Mouse (Mus musculus) T-cell, adult 2 months (primary cell): ENCODE data around the gene Thoc3.
"Not testable (repeated sequence)": the region's sequence is repeated elsewhere in the genome, so short reads cannot be mapped to it uniquely, and the experiment has no call there.

ENCODE experiments used
- DNase-seq: peaks from one replicate; pipeline ENCODE4 v3.0.0; 2022; ENCODE audit warnings: low spot score

The Thoc3 gene

DNA sequence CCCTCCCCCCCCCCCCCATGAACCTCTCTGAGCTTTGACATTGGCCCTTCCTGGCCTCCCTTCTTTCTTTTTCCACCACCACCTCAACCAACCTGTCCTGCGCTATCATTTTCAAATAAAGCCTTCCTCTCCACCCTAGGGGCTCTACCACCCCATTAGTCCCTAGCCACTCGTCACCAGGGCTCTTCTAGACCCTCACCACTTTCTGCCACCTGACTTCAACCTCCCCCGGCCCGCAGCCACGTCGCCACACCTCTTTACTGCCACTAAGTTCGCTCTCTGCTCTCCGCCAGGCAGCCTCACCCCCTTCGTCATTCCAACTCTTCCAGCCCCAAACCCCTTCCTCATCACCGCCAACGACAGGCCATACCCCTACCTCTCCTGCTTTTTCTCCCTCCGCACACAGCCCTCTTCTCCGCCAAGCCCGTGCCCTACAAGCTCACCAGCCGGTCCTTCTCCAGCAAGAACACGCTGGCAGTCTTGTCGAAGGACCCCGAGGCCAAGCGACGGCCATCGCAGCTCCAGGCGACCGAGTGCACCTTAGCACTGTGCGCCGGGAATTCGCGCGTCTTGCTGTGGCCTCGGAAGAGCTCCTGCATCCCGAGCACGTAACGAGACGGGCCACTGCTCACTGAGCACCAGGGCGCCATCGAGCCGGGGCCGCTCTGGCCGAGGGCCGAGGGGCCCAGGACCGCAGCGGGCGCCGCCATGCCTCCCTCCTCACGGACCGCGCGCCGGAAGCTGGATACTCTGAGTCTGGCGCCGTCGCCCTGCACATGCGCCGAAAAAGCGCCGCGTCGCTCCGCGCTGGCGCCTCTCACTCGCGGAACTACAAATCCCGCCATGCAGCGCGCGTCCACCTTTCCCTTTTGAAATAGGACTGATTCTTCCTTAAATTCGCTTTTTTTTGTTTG, at the start of gene Thoc3:
Gene Thoc3 (minus strand): TSS at position 752 of the 914 bp plus-strand sequence.
- peak; percentile 86 for DNase-seq

DNA sequence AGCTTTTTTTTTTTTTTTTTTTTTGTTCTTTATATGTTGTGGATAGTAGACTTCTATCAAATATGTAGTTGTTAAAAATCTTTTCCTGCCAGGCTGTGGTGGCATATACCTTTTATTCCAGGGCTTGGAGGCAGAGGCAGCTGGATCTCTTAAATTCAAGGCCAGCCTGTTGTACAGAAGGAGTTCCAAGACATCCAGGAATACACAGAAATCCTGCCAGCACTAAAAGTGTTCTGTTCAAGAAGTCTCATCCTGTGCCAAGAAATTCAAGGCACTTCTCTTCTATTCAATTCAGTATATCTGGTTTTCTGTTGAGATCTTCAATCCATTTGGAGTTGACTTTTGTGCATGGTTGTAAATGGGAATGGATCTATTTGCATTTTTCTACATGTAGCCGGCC, 37.3 kb upstream of the Thoc3 start:
- DNase-seq, result no peak

DNA sequence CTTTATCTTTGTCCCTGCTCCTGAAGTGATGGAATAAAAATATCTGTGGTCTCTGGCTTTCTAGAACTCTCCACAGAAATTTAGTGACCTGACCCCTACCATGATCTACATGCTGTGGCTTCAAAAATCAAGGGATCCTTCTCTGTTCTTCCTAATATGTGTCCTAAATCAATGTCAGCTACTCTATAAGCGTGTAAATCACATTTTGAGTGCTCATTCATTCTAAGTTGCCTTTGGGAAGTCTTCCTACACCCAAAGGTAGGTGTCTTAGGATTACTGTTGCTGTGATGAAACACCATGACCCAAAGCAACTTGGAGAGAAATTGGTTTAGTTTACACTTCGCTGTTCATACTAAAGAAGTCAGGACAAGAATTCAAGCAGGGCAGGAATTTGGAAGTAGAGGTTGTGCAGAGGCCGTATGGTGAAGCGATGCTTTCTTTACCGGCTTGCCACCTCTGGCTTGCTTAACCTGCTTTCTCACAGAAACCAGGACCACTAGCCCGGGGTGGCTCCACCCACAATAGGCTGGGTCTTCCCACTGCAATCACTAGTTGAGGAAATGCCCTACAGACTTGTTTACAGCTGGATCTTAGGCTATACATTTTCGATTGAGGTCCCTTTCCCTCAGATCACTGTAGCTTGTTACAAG, 36.1 kb upstream of the Thoc3 start:
- DNase-seq, result peak; percentile 10

DNA sequence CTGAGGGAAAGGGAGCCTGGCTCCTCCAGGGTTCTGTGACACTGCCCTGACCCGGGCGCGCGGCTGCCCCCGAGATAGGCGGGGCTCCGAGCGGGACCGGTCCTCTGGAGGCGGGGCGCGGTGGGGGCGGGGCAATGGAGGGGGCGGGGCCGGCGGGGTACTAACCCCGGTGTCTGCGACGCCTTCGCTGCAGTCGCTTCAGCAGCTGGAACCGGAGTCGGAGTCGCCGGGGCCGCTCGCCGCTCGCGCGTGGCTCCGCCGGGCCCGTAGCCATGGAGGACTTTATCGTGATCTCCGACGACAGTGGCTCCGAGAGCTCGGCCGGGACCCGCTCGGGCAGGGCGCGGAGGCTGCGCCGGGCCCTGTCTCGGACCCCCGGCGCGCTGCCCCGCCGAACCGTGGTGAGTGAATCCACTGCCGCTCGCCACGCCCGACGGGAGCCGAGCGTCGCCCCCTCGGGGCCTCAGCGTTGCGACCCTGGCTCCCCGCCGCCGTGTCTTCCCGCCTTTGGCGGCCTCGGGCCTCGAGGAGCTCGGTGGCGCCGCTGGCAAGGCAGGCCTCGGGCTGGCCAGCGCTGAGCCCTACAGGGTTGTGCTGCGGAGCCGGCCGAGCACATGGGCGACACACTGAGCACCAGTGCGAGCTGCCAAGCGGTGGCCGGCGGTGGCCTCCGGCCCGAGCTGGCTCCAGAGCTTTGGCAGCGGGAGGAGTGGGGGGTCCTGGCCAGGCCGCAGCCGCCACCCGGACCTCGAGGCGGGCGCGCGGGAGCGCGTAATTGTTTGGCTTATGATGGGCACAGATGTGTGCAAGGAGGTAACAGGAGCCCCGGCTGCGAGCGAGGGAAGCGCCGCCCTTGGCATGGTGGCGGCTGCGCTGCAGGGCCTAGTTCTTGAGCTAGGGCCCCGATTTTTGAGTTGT, 35.2 kb upstream of the Thoc3 start, which contains the start of gene Simc1:
Gene Simc1 (plus strand): TSS at position 176 of the 918 bp plus-strand sequence.
- DNase-seq, result peak; percentile 64

DNA sequence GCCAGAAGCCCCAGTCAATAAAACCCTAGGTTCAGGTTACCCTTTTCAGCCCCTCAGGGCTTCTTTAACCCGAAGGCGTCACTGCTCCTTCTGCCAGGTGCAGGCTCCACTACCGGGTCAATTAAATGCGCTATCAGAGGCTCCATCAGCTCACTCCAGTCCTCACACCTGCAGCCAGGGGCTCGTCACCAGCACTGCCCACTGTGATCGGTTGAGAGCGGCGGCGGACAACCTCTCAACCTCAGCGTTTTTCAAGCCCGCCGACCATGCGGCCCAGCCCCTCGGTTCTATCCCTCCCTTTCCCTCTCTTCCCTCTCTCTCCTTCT, 34.6 kb upstream of the Thoc3 start:
- no peak for DNase-seq

DNA sequence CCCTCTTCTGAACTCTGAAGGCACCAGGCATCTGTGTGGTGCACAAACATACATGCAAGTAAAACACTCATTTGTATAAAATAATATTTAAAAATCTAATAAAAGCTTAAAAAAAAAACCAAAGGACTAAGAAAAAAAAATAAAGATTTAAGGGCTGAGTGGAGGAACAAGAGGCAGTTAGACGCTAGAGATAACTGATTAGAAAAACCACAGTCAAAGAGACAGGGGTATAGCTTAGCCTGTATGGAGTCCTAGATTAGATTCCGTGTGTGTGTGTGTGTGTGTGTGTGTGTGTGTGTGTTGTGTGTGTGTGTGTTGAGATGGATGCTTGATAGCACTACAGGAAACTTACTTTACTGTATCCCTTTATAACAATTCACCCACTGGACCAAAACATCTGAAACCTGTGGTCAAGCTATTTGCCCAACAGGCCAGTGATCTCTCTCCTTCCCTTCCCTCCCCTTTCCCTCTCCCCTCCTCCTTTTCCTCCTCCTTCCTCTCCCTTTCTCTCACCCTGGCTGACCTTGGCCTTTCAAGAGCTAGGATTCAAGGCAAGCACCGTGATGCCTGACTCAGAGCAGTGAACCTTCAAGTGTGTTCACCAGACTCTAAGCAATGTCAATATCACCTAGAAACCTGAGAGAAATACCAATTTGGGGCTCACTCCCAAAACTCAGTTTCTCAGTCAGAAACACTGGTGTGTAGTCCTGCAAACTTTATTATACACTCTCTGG, 33.5 kb upstream of the Thoc3 start:
- no peak for DNase-seq

DNA sequence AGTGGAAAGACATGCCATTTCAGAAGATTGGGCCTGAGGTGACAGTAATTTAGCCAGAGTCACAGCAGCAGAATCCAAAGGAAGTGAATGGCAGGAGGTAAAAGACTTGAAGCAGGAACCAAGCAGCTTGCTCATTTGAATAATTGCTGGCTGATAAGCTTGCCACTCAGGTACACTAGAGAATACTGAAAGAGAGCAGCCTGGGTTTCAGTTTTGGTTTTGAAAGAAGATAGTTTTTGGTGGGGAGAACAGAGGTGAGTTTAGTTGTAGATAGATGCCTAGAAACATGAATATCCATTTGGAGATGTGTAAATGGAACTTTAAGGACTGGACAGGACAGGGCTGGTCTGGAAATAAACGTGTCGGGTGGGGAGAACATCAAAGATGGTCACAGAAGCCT, 32.7 kb upstream of the Thoc3 start:
- DNase-seq, result no peak

DNA sequence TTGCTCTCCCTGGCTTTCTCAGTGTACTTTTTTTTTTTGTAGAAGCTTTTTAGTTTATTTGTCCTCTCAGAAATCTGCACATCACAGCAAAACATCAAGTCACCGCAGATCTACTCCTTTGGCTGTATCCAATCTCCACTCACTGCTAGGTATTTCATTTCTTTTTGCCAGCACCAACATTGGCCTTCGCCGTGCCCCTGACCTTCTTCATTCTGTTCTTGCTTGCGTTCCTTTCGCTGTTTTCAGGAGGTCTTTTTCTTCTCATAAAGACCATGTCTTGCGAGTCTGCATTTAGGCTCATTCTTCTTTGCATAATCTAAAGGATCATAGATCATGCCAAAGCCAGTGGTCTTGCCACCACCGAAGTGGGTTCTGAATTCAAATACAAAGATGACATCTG, 30.9 kb upstream of the Thoc3 start:
- not testable (repeated sequence) for DNase-seq

DNA sequence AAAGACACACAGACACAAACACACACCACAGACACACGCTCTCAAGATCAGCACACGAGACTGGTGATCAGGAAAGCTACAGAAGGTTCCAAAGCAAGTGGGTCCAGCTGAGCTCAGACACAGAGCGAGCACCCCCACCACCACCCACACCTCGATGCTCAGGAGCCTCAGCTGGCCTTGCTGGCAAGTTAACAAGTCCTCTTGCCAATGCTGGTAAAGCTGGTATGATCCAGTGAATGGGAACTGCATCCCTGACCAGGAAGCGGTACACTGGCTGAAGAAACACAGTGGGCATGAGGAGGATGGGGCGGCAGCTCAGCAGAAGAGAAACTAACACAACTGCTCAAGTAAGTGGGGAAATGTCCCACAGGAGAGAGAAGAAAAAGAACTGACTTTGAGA, 22.7 kb upstream of the Thoc3 start:
- DNase-seq, result no peak

DNA sequence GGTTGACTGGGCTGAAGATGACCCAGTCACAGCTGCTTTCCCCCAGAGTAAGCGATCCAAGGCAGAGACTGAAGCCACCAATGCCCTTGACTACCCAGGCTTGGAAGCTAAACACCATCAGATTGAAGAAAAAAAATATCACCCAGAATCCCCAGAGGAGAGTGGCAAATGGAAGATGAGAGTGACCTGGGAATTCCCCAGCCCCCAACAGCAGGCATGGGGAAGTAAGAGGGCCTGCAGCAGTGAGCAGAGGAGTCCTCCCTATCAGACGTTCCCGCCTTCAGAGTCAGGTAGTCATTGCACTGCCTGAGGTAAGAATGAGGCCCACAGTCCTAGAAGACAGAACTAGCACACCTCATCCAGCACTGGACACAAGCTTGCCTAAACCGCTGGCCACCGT, 21.8 kb upstream of the Thoc3 start:
- no peak for DNase-seq

DNA sequence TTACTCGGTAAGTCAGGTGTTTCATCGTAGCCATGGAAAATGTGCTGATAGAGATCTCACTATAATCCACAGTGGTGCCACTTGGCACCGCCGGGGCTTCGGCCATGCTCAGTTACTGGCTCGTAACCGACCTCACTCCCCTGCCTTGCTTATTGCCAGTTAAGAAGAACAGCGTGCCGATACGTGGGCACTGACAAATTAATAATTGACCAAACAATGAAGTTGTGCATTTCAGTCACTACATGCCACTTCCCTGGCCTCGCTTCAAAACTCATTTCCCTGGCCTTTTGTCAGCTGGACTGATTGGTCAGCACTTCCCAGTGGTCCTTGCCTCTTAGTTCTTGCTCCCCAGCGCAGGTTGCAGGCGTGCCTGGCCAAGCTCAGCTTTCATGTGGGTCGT, 12.8 kb upstream of the Thoc3 start:
- no peak for DNase-seq

DNA sequence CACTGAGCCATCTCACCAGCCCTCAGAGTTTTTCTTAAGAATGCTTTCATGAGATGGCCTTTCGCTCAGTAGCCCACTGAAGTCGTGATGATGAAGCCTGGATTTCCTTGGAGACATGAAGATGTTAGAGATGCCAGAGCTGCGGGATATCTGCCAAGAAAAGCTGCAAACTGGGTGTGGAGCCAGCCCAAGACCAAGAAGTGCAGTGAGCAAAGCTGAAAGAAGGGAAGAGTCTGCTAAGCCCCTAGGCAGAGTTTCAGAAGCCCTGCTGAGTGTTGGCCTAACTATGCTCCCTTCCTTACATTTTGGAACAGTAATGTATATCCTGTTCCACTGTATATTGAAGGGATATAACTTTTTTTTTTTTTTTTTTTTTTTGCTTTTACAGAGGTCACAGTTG, 10.6 kb upstream of the Thoc3 start:
- no peak for DNase-seq

DNA sequence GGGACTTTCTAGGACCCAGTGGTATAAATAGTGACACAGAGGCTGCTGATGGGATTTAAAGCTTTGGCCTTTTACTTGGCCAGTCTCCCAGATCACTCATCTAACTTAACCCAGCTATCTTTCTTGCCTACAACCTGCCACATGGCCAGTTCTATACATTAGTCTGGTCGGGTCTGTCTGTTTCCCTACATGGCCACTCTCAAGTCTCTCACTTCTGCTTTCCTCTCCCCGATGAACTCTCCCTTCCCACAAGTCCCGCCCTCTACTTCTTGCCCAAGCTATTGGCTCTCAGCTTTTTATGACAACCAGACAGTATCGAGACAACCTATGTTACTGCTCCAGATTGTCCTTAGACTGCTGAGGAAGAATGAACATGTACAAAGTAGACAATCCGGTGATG, 7.1 kb upstream of the Thoc3 start:
- no peak for DNase-seq

DNA sequence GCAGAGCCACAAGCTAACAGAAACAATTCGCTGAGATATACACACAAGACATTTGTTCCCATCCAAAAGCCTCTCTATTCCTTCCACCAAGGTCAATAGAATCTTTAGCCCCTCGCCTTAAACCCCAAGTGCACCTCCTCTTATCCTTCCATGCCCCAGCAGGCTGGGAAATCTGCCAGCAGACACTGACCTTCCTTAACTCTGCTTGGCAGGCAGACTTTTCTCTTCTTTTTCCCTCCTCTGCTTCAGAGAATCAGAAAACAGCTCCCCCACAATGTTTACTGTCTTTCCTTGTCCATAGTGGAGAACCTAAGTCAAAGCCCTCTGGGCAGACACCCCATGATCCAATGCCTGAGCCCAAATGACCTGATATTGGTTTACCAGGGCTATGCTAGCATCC, 6.3 kb upstream of the Thoc3 start:
- DNase-seq, result no peak

DNA sequence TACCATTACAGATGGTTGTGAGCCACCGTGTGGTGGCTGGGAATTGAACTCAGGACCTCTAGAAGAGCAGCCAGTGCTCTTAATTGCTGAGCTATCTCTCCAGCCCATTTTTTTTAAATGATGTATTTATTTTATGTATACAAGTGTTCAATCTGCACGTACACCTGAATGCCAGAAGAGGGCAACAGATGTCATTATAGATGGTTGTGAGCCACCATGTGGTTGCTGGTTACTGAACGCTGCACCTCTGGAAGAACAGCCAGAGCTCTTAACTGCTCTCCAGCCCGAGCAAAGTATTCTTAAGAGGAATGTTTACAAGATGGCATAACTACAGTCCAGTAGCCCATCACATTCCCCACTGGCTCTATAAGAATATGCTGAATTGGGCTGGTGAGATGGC, 3.3 kb upstream of the Thoc3 start:
- no peak for DNase-seq

DNA sequence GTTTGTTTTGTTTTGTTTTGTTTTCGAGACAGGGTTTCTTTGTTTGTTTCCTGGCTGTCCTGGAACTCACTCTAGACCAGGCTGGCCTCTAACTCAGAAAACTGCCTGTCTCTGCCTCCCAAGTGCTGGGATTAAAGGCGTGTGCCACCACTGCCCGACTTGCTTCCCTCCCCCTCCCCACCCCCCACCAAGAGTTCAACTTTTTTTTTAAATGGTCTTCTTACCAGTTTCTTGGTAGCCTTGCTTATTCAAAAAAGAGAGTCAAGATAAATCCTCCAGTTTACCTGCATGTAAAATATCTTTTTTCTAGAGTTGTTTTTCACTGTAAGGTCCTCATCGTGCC, 334 bp upstream of the Thoc3 start:
- no peak for DNase-seq

DNA sequence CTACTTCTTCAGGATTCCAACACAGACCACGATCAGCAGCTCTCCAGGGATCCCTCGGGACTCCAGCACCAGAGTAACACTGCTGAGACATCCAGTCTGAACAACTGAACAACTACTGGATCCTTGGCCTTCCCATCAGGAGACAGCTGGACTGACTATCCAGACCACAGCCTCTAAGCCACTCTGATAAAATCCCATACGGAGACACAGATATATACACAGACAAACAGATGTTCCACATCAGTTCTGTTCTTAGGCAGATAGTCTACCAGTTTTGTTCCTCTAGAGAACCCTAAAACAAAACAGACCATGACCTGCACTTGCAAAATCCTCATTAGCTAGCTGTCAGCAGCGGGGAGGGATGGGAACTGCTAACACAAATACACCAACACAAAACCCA, 9.4 kb downstream of the Thoc3 start:
- no peak for DNase-seq

DNA sequence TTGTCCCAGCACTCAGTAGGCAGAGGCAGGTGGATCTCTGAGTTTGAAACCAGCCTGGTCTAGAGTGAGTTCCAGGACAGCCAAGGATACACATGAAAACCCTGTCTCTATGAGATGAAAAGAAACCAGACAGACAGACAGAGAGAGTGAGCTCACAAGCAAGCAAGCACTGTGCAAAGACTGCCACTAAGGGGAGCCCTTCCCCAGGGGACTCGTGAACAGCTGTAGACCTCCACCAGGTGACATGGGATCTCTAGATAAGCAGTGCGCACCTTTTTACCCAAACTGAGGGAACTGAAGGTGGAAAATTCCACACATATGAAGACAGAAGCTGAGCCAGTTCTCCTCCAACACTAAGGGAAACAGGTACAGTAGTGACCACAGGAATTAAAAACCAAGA, 11.6 kb downstream of the Thoc3 start:
- peak; percentile 18 for DNase-seq

DNA sequence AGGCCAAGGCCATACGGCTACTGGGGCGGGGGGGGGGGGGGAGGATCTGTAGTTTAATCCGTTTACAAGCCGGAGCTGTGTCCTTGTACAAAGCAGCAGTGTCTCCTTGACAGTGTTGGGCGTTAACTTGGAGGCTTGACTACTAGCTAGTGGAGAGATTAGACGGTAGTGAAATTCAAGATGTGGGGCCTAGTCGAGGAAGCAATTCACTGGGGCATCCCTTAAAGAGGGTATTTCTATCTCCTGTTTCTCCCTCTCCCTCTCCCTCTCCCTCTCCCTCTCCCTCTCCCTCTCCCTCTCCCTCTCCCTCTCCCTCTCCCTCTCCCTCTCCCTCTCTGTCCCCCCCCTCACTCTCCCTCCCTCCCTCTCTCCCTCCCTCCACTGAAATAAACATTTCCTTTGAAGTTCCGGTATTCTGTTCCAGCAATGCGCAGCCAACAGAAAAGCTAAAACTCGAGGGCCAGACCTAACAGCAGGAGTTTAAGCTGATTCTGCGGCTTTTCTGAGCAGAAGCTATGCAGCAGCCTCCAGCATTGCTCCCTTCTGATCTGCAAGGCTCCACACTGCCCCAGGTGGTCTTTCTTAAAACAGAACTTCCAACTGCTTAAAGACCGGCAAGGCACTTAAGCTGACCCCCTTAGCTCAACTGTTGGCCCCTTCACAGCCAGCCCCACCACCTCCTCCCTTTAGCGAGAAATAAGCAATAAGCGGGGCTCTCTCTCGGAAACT, 21.0 kb downstream of the Thoc3 start:
- no peak for DNase-seq

DNA sequence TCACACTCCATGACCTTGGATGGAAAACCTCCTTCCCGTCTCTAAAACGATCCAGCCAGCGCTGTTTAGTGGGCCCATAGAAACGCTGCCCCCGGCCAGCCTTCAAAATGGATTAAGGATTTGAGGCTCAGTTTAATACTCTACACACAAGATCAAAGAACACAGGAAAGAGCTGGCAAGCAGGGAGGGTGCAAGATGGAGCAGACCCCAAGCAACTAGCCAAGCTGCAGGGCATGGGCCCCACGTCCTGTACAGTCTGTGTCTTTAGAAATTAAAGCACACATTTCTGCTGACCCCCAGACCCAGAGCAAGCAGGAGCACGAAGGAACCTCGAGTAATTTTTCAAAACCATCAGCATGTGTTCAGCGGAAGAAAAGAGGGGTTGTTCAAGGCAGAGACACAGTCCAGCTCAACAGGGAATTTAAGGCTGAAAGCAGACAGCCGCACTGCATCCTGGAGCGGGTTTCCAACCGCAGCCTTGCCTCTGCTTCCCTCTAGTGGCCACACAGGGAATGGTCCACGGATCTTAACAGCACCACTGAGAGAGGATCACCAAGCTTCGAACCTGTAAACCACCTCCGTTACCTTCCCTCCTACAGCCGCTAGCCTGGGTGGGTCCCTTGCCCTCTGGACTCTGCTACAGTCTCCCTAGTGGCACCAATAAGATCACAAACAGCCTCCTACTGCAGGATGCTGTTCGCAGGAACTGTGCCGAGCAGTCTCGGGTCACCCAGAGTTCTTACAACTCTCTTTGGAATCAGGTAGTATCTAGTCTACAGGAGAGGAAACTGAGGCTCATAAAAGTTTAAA, 21.8 kb downstream of the Thoc3 start:
- DNase-seq, result peak; percentile 64
